Comparison of ENCODE assay signal across 25 mouse cellular contexts in the genomic region with DNA sequence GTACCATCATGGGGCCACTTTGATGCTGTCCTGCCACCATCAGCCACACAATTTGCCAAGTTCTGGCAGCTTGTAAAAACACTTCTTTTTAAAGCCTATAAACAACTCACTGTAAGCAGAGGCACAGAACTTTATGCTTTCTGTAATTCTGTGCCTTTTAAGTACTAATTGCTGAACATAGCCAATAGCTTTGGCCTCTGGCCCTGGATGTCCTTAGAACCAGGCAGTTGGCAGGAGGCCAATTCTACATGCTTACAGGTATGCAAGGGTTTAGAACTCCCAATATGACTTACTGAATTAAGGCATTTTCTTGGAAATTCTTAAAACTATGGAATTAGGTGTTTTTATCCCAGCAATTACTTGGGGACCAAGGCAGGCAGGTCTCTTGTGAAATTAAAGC. TPM values are rescaled to one million over a fixed set of nuclear protein-coding genes. Genes with fewer than 3 reads are reported as not detected.
DNase-seq lines count a peak whose midpoint lies in the region; ATAC-seq and TF ChIP-seq lines count a peak whose summit lies in the region.
"Had no signal": no experiment of that assay in that cellular context is flagged by ENCODE, and none has a peak within 500 bp of the region (broad histone marks: within the 10 kb centered on the region; RNA-seq: fewer than 3 reads in every experiment).

No protein-coding gene starts in this region.

- no peaks in the 10 kb centered on the region for H3K9me3 ChIP-seq in forebrain, embryonic 14.5 days (replicated peaks; ENCODE audit: control insufficient read depth, low read length)
- no peaks in the 10 kb centered on the region for H3K9me3 ChIP-seq in forebrain, embryonic 15.5 days
- no peaks in the 10 kb centered on the region for H3K9me3 ChIP-seq in CH12.LX (replicated peaks; ENCODE audit: low read length)
- H3K9me3 ChIP-seq in kidney, postnatal 0 days (replicated peaks; ENCODE audit: low read length): no peaks in the 10 kb centered on the region
- H3K9me3 ChIP-seq: liver, embryonic 15.5 days; megakaryocyte, embryonic 14.5 days had no signal

- H3K4me2 ChIP-seq in forebrain, embryonic 14.5 days (ENCODE audit: low read length): no peak overlapping the region
- no peak overlapping the region for H3K4me2 ChIP-seq in forebrain, embryonic 15.5 days (replicated peaks)
- no peak overlapping the region for H3K4me2 ChIP-seq in CH12.LX (ENCODE audit: insufficient read depth, low read depth, poor library complexity, severe bottlenecking)
- no peak overlapping the region for H3K4me2 ChIP-seq in kidney, postnatal 0 days (ENCODE audit: low read length)
- H3K4me2 ChIP-seq: hindbrain, embryonic 14.5 days; liver, embryonic 15.5 days had no signal

- H3K9ac ChIP-seq in forebrain, embryonic 14.5 days (ENCODE audit: low read length): no peak overlapping the region
- no peak overlapping the region for H3K9ac ChIP-seq in forebrain, embryonic 15.5 days (replicated peaks)
- no peak overlapping the region for H3K9ac ChIP-seq in liver, adult 2 months (ENCODE audit: low read depth, low read length)
- no peak overlapping the region for H3K9ac ChIP-seq in CH12.LX (ENCODE audit: insufficient read depth, low read depth)
- H3K9ac ChIP-seq in kidney, postnatal 0 days (ENCODE audit: low read depth, low read length): no peak overlapping the region
- H3K9ac ChIP-seq: hindbrain, embryonic 14.5 days; liver, embryonic 15.5 days had no signal

- TF ChIP-seq CTCF in liver, adult 2 months (IDR thresholded peaks at IDR 0.05; ENCODE audit: low read depth, low read length): no peak
- TF ChIP-seq CTCF in CH12.LX (conservative IDR thresholded peaks at IDR 0.05 in 1 of 2, IDR thresholded peaks at IDR 0.05 in 1 of 2; ENCODE audit: low read depth in 2 of 2, low read length in 2 of 2): no peak
- TF ChIP-seq CTCF in kidney, postnatal 0 days (IDR thresholded peaks at IDR 0.05; ENCODE audit: low read depth): no peak

- H3K27me3 ChIP-seq in forebrain, embryonic 14.5 days (replicated peaks; ENCODE audit: control insufficient read depth, insufficient read depth, low read length): no peaks in the 10 kb centered on the region
- no peaks in the 10 kb centered on the region for H3K27me3 ChIP-seq in forebrain, embryonic 15.5 days
- no peaks in the 10 kb centered on the region for H3K27me3 ChIP-seq in liver, adult 2 months (ENCODE audit: control insufficient read depth, insufficient read depth, low read length)
- H3K27me3 ChIP-seq in CH12.LX (replicated peaks): no peaks in the 10 kb centered on the region
- no peaks in the 10 kb centered on the region for H3K27me3 ChIP-seq in kidney, postnatal 0 days (ENCODE audit: insufficient read depth, low read length)
- H3K27me3 ChIP-seq: liver, embryonic 15.5 days had no signal

- DNase-seq in forebrain, embryonic 14.5 days (ENCODE audit: low spot score): peak; percentile 36
- peak; percentile 41 for DNase-seq in liver, adult 2 months (ENCODE audit: extremely low read depth, low read depth, low spot score)
- DNase-seq in liver (no peak), CH12.LX (ENCODE audit: extremely low read depth) (no peak)
- peak; percentile 8 for DNase-seq in kidney, postnatal 0 days (ENCODE audit: low spot score)
- no peak for DNase-seq in right cerebral cortex, postnatal 36 days (ENCODE audit: low spot score in 2 of 2)
- DNase-seq: adrenal gland, postnatal 36 days; gastrocnemius, adult 2 months; layer of hippocampus, postnatal 36 days; retina, postnatal 1 day; thymus, adult 2 months had no signal

- dilution Hi-C loops in CH12.LX (cut with MboI; ENCODE audit: extremely low pct_ligation_motif_present, extremely low pct_unique_long_range_greater_than_20kb, low sequenced_read_pairs): no loop called here

- H3K27ac ChIP-seq in forebrain, embryonic 14.5 days (ENCODE audit: low read depth, low read length): no peak overlapping the region
- no peak overlapping the region for H3K27ac ChIP-seq in forebrain, embryonic 15.5 days (replicated peaks)
- no peak overlapping the region for H3K27ac ChIP-seq in liver, adult 2 months (replicated peaks; ENCODE audit: insufficient read depth, low read depth, low read length)
- no peak overlapping the region for H3K27ac ChIP-seq in CH12.LX (ENCODE audit: insufficient read depth, low read depth)
- H3K27ac ChIP-seq in kidney, postnatal 0 days: no peak overlapping the region
- H3K27ac ChIP-seq: gastrocnemius, adult 2 months; hindbrain, embryonic 14.5 days; liver, embryonic 15.5 days had no signal

- H3K4me1 ChIP-seq in forebrain, embryonic 14.5 days (ENCODE audit: control insufficient read depth, insufficient read depth, low read length): no peaks in the 10 kb centered on the region
- H3K4me1 ChIP-seq in forebrain, embryonic 15.5 days: no peaks in the 10 kb centered on the region
- no peaks in the 10 kb centered on the region for H3K4me1 ChIP-seq in liver, adult 2 months (ENCODE audit: control insufficient read depth, insufficient read depth, low read length)
- peaks cover 0 to 5% of the 10 kb centered on the region in 2 experiments; a peak in 1 of 4 replicates for H3K4me1 ChIP-seq in CH12.LX (ENCODE audit: control insufficient read depth in 1 of 2, insufficient read depth in 2 of 2)
- H3K4me1 ChIP-seq in kidney, postnatal 0 days (replicated peaks; ENCODE audit: insufficient read depth, low read length): no peaks in the 10 kb centered on the region
- H3K4me1 ChIP-seq: liver, embryonic 15.5 days had no signal

- H3K79me2 ChIP-seq in liver, adult 2 months (ENCODE audit: control insufficient read depth, insufficient read depth, low read length): no peaks in the 10 kb centered on the region
- H3K79me2 ChIP-seq in CH12.LX (replicated peaks; ENCODE audit: control insufficient read depth, extremely low read depth, insufficient read depth, poor library complexity, severe bottlenecking): no peaks in the 10 kb centered on the region

- peaks cover 4% of the 10 kb centered on the region for H3K36me3 ChIP-seq in forebrain, embryonic 14.5 days (ENCODE audit: control insufficient read depth, insufficient read depth, low read length)
- peaks cover 8% of the 10 kb centered on the region for H3K36me3 ChIP-seq in forebrain, embryonic 15.5 days
- H3K36me3 ChIP-seq in liver, adult 2 months (ENCODE audit: control insufficient read depth, insufficient read depth, low read length): peaks cover 10% of the 10 kb centered on the region; the same call in 1 of the 2 replicates
- peaks cover 2 to 18% of the 10 kb centered on the region in 2 experiments for H3K36me3 ChIP-seq in CH12.LX (replicated peaks in 1 of 2; ENCODE audit: control insufficient read depth in 1 of 2, insufficient read depth in 1 of 2, low read length in 1 of 2)
- 0 out of 2 replicates have a peak, but pooled peaks cover 2% of the 10 kb centered on the region for H3K36me3 ChIP-seq in kidney, postnatal 0 days (ENCODE audit: insufficient read depth, low read length)

- no peak for TF ChIP-seq POLR2A in liver, adult 2 months (IDR thresholded peaks at IDR 0.05; ENCODE audit: extremely low read depth, insufficient read depth, low read length)
- no peak for TF ChIP-seq POLR2A in CH12.LX (IDR thresholded peaks at IDR 0.05; ENCODE audit: low read depth, low read length)

- TF ChIP-seq EP300 in CH12.LX (IDR thresholded peaks at IDR 0.05; ENCODE audit: low read length): no peak

- no peak for ATAC-seq in forebrain, embryonic 14.5 days
- ATAC-seq in forebrain, embryonic 15.5 days (replicated peaks): no peak
- no peak for ATAC-seq in kidney, postnatal 0 days (replicated peaks; ENCODE audit: low FRiP score, low read depth)
- ATAC-seq: forebrain, embryonic 16.5 days; intestine, postnatal 0 days had no signal

- H3K4me3 ChIP-seq in forebrain, embryonic 14.5 days (ENCODE audit: low read depth, low read length): no peak overlapping the region
- H3K4me3 ChIP-seq in forebrain, embryonic 15.5 days: no peak overlapping the region
- H3K4me3 ChIP-seq in liver, adult 2 months (ENCODE audit: insufficient read depth, low read depth, low read length): no peak overlapping the region
- H3K4me3 ChIP-seq in CH12.LX (replicated peaks in 1 of 3; ENCODE audit: low read depth in 2 of 3, low read length in 2 of 3, poor library complexity in 1 of 3): no peak overlapping the region
- H3K4me3 ChIP-seq in kidney, postnatal 0 days (replicated peaks; ENCODE audit: low read depth, low read length): no peak overlapping the region
- H3K4me3 ChIP-seq: gastrocnemius, adult 2 months; liver, embryonic 15.5 days; megakaryocyte, embryonic 14.5 days; myocyte had no signal

- TF ChIP-seq RAD21 in CH12.LX (IDR thresholded peaks at IDR 0.05; ENCODE audit: low read depth, low read length): no peak

- in situ Hi-C loops in CH12.LX (cut with MboI; ENCODE audit: low pct_ligation_motif_present, low pct_unique_long_range_greater_than_20kb, low sequenced_read_pairs): no loop called here

RNA-seq across cellular contexts. Expression of a gene that starts 29.6 kb away (rescaled TPM):
- polyA plus RNA-seq in forebrain, embryonic 14.5 days (2014; fragmentation: Nextera tagmentation; extraction: Ambion mirVana): 165 and 189 TPM in 2 replicates
- polyA plus RNA-seq in forebrain, embryonic 15.5 days (2015; fragmentation: Nextera tagmentation; extraction: Ambion mirVana): 161 and 168 TPM in 2 replicates
- 41.8 and 56.3 TPM in 2 replicates for total RNA-seq in liver, adult 2 months (2014; rRNA removed)
- 16.1 and 17.2 TPM in 2 replicates for polyA plus RNA-seq in liver, adult 2 months (2012; rRNA removed)
- total RNA-seq in CH12.LX (2012; rRNA removed): 27.2 and 35.9 TPM in 2 replicates
- 115 and 127 TPM in 2 replicates for total RNA-seq in CH12.LX (2014; rRNA removed)
- 92.1 and 99.8 TPM in 2 replicates for polyA plus RNA-seq in CH12.LX (2012; ENCODE audit: insufficient read length, low read depth)
- 132 and 139 TPM in 2 replicates for polyA plus RNA-seq in kidney, postnatal 0 days (2015; fragmentation: Nextera tagmentation; extraction: Ambion mirVana)

RNA-seq across cellular contexts. Expression of a gene that starts 31.6 kb away (rescaled TPM):
- not detected in 2 replicates for polyA plus RNA-seq in forebrain, embryonic 14.5 days (2014; fragmentation: Nextera tagmentation; extraction: Ambion mirVana)
- not detected in 2 replicates for polyA plus RNA-seq in forebrain, embryonic 15.5 days (2015; fragmentation: Nextera tagmentation; extraction: Ambion mirVana)
- total RNA-seq in liver, adult 2 months (2014; rRNA removed): not detected in 2 replicates
- polyA plus RNA-seq in liver, adult 2 months (2012; rRNA removed): not detected in 2 replicates
- total RNA-seq in CH12.LX (2012; rRNA removed): not detected in 2 replicates
- not detected in 2 replicates for total RNA-seq in CH12.LX (2014; rRNA removed)
- not detected in 2 replicates for polyA plus RNA-seq in CH12.LX (2012; ENCODE audit: insufficient read length, low read depth)
- polyA plus RNA-seq in kidney, postnatal 0 days (2015; fragmentation: Nextera tagmentation; extraction: Ambion mirVana): not detected in 2 replicates
- total RNA-seq: adrenal gland, postnatal 36 days; gastrocnemius, adult 2 months; heart, adult 18-20 months; layer of hippocampus, postnatal 36 days; MEL; neutrophil, adult 5-6 weeks had no signal
- polyA plus RNA-seq: forebrain, embryonic 16.5 days; heart, postnatal 0 days; hindbrain, embryonic 14.5 days; intestine, postnatal 0 days; limb, embryonic 11.5 days; liver, embryonic 15.5 days; myocyte; small intestine, adult 2 months; stomach, embryonic 14.5 days had no signal

RNA-seq across cellular contexts. Expression of a gene that starts 42.6 kb away (rescaled TPM):
- polyA plus RNA-seq in forebrain, embryonic 14.5 days (2014; fragmentation: Nextera tagmentation; extraction: Ambion mirVana): 8.2 and 8.8 TPM in 2 replicates
- 5.7 and 6.5 TPM in 2 replicates for polyA plus RNA-seq in forebrain, embryonic 15.5 days (2015; fragmentation: Nextera tagmentation; extraction: Ambion mirVana)
- 0.09 and 0.27 TPM in 2 replicates for total RNA-seq in liver, adult 2 months (2014; rRNA removed)
- polyA plus RNA-seq in liver, adult 2 months (2012; rRNA removed): 0.02 and 0.06 TPM in 2 replicates
- total RNA-seq in CH12.LX (2012; rRNA removed) (8.9 and 9.0 TPM in 2 replicates), CH12.LX (2014; rRNA removed) (8.1 and 8.4 TPM in 2 replicates)
- 9.7 and 11.8 TPM in 2 replicates for polyA plus RNA-seq in CH12.LX (2012; ENCODE audit: insufficient read length, low read depth)
- 4.8 and 5.1 TPM in 2 replicates for polyA plus RNA-seq in kidney, postnatal 0 days (2015; fragmentation: Nextera tagmentation; extraction: Ambion mirVana)
- total RNA-seq: neutrophil, adult 5-6 weeks had no signal

RNA-seq across cellular contexts. Expression of a gene that starts 48.7 kb away (rescaled TPM):
- 0.27 and 0.38 TPM in 2 replicates for polyA plus RNA-seq in forebrain, embryonic 14.5 days (2014; fragmentation: Nextera tagmentation; extraction: Ambion mirVana)
- 0.24 TPM in 2 replicates for polyA plus RNA-seq in forebrain, embryonic 15.5 days (2015; fragmentation: Nextera tagmentation; extraction: Ambion mirVana)
- 0.07 and 0.09 TPM in 2 replicates for total RNA-seq in liver, adult 2 months (2014; rRNA removed)
- 0.02 TPM in 1 of 2 replicates, not detected in the other for polyA plus RNA-seq in liver, adult 2 months (2012; rRNA removed)
- 0.17 TPM in 2 replicates for total RNA-seq in CH12.LX (2012; rRNA removed)
- total RNA-seq in CH12.LX (2014; rRNA removed): not detected in 2 replicates
- 0.14 and 0.19 TPM in 2 replicates for polyA plus RNA-seq in CH12.LX (2012; ENCODE audit: insufficient read length, low read depth)
- 3.9 and 6.3 TPM in 2 replicates for polyA plus RNA-seq in kidney, postnatal 0 days (2015; fragmentation: Nextera tagmentation; extraction: Ambion mirVana)
- polyA plus RNA-seq: hindbrain, embryonic 14.5 days; liver, embryonic 15.5 days; stomach, embryonic 14.5 days had no signal

Comparison
In these comparisons a context has a peak if more than half of its experiments do, and no peak if none do; other contexts are left out.
1. DNase-seq: peak in forebrain, embryonic 14.5 days (single experiment), liver, adult 2 months (single experiment) and kidney, postnatal 0 days (single experiment); none in liver (single experiment), CH12.LX (single experiment) and right cerebral cortex, postnatal 36 days (0 of 2).